Mouse (Mus musculus): ENCODE measurements at regions not wholly inside any gene's neighbourhood (a gene's known extent, or its start where the extent isn't known, plus 50 kb on each side); places are given as distances from the start of the nearest gene placed in this dataset.

- DNase-seq (ENCODE audit: low spot score) = no peak
Measured at GRCm38 (mm10) chr11:19670853-19671530, 253.2 kb upstream of the Spred2 start.

- DNase-seq (ENCODE audit: low spot score) = no peak
Measured at GRCm38 (mm10) chr11:19673012-19673411, 251.2 kb upstream of the Spred2 start.

GRCm38 (mm10) chr11:19676514-19676913 lies 247.7 kb upstream of the Spred2 start:
- no peak for DNase-seq (ENCODE audit: low spot score)

- DNase-seq (ENCODE audit: low spot score) = no peak
Measured at GRCm38 (mm10) chr11:19679041-19679440, 245.1 kb upstream of the Spred2 start.

- DNase-seq (ENCODE audit: low spot score) = no peak
Measured at GRCm38 (mm10) chr11:19679669-19680068, 244.5 kb upstream of the Spred2 start.

- no peak for DNase-seq (ENCODE audit: low spot score)
Measured at GRCm38 (mm10) chr11:19701198-19701597, 223.0 kb upstream of the Spred2 start.

- DNase-seq (ENCODE audit: low spot score) = no peak
Measured at GRCm38 (mm10) chr11:19708821-19709220, 215.4 kb upstream of the Spred2 start.

- DNase-seq (ENCODE audit: low spot score) = no peak
Measured at GRCm38 (mm10) chr11:19709337-19709736, 214.8 kb upstream of the Spred2 start.

GRCm38 (mm10) chr11:19713091-19713490 lies 211.1 kb upstream of the Spred2 start:
- no peak for DNase-seq (ENCODE audit: low spot score)

GRCm38 (mm10) chr11:19713597-19713996 lies 210.6 kb upstream of the Spred2 start:
- no peak for DNase-seq (ENCODE audit: low spot score)

GRCm38 (mm10) chr11:19714211-19714610 lies 210.0 kb upstream of the Spred2 start:
- DNase-seq (ENCODE audit: low spot score) = no peak

GRCm38 (mm10) chr11:19714888-19715595 lies 209.1 kb upstream of the Spred2 start:
- no peak for DNase-seq (ENCODE audit: low spot score)

- no peak for DNase-seq (ENCODE audit: low spot score)
Measured at GRCm38 (mm10) chr11:19718165-19718564, 206.0 kb upstream of the Spred2 start.

GRCm38 (mm10) chr11:19729031-19729430 lies 195.1 kb upstream of the Spred2 start:
- no peak for DNase-seq (ENCODE audit: low spot score)

- no peak for DNase-seq (ENCODE audit: low spot score)
Measured at GRCm38 (mm10) chr11:19730747-19731146, 193.4 kb upstream of the Spred2 start.

- no peak for DNase-seq (ENCODE audit: low spot score)
Measured at GRCm38 (mm10) chr11:19736076-19736475, 188.1 kb upstream of the Spred2 start.

- DNase-seq (ENCODE audit: low spot score) = no peak
Measured at GRCm38 (mm10) chr11:19736926-19737325, 187.2 kb upstream of the Spred2 start.

GRCm38 (mm10) chr11:19737331-19737730 lies 186.8 kb upstream of the Spred2 start:
- no peak for DNase-seq (ENCODE audit: low spot score)

GRCm38 (mm10) chr11:19737807-19738206 lies 186.4 kb upstream of the Spred2 start:
- no peak for DNase-seq (ENCODE audit: low spot score)

GRCm38 (mm10) chr11:19739527-19740151 lies 184.5 kb upstream of the Spred2 start:
- no peak for DNase-seq (ENCODE audit: low spot score)

- DNase-seq (ENCODE audit: low spot score) = no peak
Measured at GRCm38 (mm10) chr11:19740562-19740961, 183.6 kb upstream of the Spred2 start.

- DNase-seq (ENCODE audit: low spot score) = no peak
Measured at GRCm38 (mm10) chr11:19747097-19747972, 176.8 kb upstream of the Spred2 start.
